Mouse (Mus musculus) C2C12 (cell line): ENCODE data around the gene Tctex1d1.

Source experiments
- CEBPB ChIP-seq: IDR thresholded peaks from one replicate; pipeline ENCODE4 v1.6.1; 2011; ENCODE audit warnings: low read depth, mild to moderate bottlenecking, control low read depth, moderate library complexity
- CTCF ChIP-seq: IDR thresholded peaks from one replicate; pipeline ENCODE4 v1.5.1; 2011; ENCODE audit not compliant: control insufficient read depth, insufficient read depth, insufficient read length
- FOSL1 ChIP-seq: IDR thresholded peaks from one replicate; pipeline ENCODE4 v1.8.0; 2011; ENCODE audit warnings: mild to moderate bottlenecking, low read length; ENCODE audit not compliant: poor library complexity, insufficient read depth, severe bottlenecking
- MAX ChIP-seq: IDR thresholded peaks from one replicate; pipeline ENCODE4 v1.6.1; 2011; ENCODE audit warnings: mild to moderate bottlenecking, control low read depth
- MYOD1 ChIP-seq: IDR thresholded peaks from one replicate; pipeline ENCODE4 v1.6.1; 2011; ENCODE audit warnings: low read depth; ENCODE audit not compliant: control insufficient read depth, insufficient read length
- MYOG ChIP-seq: IDR thresholded peaks from one replicate; pipeline ENCODE4 v1.6.1; 2011; ENCODE audit not compliant: control insufficient read depth, insufficient read length; ENCODE audit errors: extremely low read depth
- USF1 ChIP-seq: IDR thresholded peaks from one replicate; pipeline ENCODE4 v1.6.1; 2011; ENCODE audit warnings: low read depth, mild to moderate bottlenecking, control low read depth, moderate library complexity

DNA sequence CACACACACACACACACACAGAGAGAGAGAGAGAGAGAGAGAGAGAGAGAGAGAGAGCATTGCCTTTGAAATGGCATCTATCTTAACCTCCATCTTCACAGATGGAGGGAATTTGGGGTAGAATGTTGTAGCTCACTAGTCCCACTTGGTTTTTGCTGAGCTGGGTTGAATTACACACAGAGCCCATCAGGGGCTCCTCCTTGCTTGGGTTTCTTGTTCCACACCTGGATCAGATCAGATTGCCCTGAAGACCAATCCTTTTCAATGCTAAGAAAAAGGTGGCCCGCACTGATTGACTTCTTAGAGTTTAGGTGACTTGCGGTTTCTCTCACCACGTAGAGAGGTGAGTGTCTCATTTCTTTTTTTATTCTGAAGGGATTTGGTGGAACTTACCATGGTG is 13.3 kb downstream of the Tctex1d1 start:
- TF ChIP-seq CTCF (no peak), CEBPB (no peak), USF1 (no peak), MAX (no peak), MYOG (no peak), FOSL1 (no peak), MYOD1 (no peak)
